Mouse (Mus musculus) brain, embryonic 18.5 days (tissue): ENCODE results near the gene Rnf224.
"Not testable (repeated sequence)": the region's sequence is repeated elsewhere in the genome, so short reads cannot be mapped to it uniquely, and the experiment has no call there.

ENCODE experiments used
- DNase-seq: peaks from one replicate; pipeline ENCODE4 v3.0.0-alpha.2; 2012; ENCODE audit warnings: low read depth, low spot score

Gene Rnf224

DNA sequence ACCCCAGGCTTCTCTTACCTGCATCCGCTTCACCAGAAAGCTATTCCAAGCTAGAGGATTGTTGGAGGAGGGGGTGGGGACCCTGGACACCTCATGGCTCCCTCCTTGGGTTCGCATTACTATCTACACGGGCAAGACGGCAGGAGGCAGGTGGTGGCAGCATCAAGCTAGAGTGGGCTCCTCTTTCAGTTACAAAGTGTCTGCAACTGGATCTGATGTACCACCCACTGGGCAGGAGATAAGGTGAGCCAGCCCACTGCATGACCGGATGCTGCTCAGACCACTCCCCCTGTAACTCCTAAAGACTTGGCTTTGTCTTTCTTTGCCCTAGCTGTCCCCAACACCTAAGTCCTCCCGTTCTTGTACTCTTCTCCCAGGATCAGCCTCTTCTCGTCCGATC lies at the start of gene Rnf224:
Rnf224 (minus strand) TSS at position 174 of the 400 bp plus-strand sequence.
- no peak for DNase-seq

DNA sequence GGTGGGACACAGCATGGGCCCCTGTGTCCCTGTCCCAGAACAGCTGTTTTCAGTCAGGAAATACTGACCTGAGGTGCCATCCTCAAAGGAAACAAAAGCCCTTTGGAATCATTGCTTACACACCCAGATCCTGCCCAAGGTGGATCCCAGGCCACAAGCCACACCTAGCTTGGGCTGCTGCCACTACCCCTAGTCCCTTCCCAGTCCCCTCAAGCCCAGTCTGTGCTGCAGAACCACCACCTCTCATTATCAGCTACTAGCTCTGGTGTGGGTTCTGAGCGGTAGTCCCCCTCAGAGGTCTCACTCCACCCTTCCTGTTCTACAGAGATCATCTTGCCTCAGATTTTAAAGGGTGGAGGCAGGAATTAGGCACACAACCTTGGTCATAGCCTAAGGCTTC lies 49.7 kb upstream of the Rnf224 start:
- no peak for DNase-seq

DNA sequence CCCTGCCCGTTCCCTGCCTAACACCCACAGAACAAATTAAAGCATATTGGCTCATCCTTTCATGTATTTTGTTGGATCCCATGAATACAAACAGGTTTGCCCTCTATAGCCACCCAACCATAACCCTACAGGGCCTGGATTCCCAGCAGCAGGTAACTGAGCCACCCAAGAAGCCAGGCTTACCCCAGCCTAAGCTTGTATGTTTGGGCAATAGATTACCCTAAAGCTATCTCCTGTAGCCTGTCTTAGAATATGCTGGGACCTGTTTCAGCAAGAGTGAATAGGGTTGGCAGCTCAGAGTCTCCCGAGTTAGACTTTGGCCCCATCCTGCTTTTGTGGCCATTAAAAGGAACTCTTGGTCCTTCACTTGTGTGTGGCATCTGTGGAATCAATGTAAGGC lies 49.0 kb upstream of the Rnf224 start:
- no peak for DNase-seq

DNA sequence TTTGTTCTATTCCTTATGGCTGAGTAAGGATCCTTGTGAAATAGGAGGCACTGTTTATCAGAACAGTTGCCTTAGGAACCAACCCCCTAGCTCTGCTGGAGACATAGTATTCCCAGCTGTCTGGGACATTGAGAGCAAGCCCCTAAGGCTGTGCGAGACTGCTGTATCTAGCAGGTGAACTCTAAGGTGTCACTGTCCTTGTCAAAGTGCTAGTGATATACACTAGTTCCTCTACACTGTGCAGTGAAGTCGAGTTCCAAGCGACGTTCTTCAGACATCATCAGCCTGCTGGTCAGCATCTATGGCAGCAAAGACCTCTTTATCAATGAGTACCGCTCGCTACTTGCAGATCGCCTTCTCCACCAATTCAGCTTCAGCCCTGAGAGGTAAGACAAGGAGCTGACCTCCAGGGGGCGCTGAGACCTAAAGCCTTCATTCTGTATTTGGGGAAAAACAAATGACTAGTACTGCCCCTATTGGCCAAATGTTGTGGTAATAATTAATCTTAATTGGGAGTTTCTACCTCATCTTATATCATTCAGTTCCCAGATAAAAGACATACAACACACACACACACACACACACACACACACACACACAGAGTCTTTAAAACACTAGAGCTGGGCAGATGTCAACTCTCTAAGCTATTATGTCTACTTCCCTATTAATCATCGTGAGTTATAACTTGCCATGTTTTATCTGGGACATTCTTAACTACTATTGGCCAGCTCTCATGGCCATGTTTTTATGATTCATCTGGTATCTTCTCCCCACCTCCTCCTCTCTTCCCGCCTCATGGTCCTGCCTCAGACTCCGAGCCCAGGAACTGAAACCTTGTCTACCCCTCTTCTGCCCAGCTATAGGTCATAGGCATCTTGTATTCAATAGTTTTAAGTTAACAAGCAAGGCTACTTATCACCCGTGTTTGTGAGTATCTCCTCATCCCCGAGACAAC lies 42.6 kb upstream of the Rnf224 start:
- no peak for DNase-seq

DNA sequence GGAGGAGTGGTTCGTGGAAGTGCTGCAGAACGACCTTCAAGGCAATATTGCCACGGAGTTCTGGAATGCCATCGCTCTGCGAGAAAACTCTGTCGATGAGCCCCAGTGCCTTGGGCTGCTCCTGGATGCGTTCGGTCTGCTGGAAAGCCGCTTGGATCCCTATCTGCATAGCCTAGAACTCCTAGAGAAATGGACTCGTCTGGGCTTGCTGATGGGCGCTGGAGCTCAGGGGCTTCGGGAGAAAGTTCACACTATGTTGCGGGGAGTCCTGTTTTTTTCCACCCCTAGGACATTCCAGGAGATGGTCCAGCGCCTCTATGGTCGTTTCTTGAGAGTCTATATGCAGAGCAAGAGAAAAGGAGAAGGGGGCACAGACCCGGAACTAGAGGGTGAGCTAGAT lies 36.4 kb upstream of the Rnf224 start:
- DNase-seq, result no peak

DNA sequence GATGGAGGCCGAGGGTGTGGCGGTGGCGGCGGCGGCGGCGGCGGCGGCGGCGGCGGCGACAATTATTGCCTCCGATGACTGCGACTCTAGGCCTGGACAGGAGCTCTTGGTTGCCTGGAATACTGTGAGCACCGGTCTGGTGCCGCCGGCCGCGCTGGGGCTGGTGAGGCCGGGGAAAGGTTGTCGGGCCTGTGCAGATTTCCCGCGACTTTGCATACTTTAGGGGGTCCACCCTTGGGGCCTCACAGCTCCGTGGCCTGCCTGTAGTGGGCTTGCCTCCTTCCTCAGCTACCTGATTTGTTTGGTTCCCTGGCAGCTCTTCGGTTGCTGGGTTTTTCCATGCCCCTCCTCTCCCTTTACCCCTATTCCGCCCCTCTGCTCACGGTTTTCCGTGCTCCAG lies 35.9 kb upstream of the Rnf224 start:
- DNase-seq, result no peak

DNA sequence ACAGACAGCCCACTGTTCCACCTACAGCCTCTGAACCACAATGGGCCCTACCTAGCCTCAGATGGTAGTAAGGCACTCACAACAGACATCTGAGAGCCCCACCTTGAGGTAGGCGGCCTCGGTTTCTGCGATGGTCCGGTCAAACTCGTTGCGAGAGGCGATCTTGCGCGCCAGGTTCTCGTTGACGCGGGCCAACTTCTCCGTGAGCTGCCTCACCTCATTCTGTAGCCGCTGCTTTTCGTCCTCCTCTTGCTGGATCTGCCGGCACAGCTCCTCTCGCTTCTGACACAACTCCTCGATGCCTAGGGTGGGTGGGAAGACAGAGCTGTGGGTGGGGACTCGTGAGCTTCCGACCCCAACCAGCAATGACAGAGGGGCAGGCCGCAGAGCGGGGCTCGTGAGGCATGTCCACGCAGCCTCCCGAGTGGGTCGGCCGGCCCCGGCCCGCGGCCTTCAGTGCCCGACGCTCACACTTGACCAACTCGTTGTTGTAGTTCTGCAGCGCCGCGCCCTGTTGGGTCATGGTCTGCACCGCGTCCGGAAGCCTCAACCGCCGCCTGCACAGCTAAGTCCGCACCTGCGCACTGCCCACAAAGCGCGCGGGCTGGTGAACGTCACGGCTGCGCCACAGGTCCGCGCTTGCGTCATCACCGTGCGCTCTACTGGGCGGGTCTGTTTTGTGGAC lies 35.4 kb upstream of the Rnf224 start, which contains the start of the genes Ssna1 and Anapc2:
Ssna1 (minus strand) TSS at position 612 of the 685 bp plus-strand sequence.
Anapc2 (plus strand) TSS at position 652 of the 685 bp plus-strand sequence.
- peak; percentile 90 for DNase-seq

DNA sequence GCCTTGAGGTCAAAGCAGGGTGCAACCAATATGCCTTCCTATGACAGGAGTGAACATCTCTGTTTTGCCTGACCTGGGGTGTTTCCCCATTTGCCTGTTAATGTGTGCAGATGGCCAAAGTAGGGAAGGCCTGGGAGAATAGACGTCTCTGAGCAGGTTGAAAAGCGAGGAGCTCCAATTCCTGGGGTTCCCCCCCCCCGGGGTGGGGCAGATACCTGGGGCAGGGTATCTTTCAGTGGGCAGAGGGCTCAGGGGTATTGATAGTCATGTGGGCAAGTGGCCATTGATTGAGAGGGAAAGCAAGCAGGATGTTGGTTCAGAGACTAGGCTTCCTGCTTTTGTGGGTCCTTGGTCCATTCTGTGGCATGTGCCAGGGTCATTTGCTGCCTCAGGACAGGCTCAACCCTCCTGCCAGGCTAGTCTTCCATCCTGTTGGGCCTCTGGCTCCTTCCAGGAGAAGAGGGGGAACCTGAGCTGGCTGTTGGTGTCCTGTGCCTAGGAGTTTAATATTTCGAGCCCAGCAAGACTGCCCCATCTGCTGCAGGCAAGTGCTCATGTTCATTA lies 31.2 kb upstream of the Rnf224 start:
- DNase-seq, result no peak

DNA sequence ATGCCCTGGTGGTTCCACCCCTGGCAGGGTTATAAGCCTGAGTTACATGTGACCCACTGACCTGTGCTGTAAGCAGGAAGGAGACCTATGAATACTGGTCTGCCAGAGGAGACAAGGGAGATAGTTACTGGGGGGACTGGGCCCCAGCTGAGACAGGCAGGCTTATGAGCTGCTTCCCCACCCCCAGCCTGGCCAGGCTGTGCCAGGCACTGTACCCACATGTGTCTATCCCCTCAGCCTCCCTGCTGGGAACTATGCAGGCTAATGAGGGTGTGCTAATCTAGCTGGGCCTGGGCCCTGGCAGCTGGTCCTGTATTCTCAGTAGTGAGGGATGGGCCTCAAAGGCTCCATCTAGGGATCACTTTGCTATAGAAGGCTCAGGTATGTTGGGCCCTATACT lies 30.7 kb upstream of the Rnf224 start:
- no peak for DNase-seq

DNA sequence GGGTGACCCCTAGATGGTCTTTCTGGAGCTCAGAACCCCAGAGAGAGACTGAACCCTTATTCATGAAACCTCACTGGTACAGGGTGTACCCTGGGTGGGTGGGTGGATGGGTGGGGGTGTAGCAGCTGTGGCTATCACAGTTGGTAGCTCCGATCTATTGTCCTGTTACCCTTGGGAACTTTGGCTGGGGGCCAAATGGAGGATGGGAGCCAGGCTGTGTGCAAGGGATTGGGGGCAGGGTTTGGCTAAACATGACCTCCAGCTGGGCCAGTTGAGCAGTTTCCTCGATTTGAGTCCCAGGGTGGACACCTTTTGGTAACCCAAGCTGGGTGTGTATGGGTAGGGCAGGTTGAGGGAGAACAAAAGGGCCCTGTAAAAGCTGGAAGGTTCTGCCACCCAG lies 30.1 kb upstream of the Rnf224 start:
- no peak for DNase-seq

DNA sequence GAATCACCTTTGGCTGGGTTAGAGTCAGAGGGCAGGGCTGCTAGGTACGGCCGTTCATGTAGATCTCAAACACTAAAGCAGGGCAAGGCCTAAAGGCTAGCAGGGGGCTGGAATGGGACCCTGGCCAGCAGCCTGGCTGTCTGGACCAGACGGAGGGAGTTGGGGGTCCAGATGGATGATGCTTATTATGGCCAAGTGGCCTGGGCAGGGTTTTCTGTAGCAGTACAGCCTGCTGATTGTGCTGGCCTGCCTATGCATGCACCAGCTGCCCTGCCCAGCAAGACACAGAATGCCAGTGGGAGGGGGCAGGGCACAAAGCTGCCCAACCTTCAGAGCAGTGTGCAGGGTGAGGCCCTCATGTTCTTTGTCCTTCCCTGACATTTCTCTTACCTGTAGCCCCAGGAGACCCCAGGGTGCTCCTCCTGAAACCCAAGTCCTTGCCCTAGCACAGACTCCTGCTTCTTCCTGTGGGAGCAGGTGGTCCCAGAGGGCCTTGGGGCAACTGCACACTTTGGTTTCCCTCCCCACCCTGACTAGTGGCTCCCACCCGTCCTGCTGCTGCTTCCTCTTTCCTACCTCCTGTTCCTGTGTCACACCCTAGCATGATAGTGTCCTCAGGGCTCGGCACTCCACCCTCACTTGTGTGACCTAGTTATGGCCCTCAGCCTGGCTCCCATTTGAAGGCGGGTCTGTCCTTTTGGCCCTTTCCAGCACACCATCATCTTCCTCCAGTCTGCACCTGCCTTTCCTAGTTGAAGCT lies 29.5 kb upstream of the Rnf224 start:
- DNase-seq, result no peak

DNA sequence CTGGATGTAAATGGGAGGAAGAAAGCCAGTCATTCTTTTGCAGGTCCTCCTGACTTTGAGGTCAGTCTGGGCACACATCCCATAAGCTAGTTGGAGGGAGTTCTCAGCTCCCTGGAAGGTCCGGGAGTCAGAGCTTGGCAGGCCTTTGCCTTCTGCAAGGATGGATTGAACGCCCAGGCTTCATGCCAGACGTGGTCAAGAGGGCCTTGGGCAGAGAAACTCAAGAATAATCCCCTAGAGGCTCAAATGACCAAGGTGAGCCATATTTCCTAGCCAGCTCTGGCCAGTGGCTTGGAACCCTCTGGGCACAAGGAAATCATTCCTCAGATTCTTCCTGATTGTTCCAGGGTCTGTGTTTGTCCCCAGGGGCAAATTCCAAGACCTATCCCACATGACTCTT lies 28.3 kb upstream of the Rnf224 start:
- no peak for DNase-seq

DNA sequence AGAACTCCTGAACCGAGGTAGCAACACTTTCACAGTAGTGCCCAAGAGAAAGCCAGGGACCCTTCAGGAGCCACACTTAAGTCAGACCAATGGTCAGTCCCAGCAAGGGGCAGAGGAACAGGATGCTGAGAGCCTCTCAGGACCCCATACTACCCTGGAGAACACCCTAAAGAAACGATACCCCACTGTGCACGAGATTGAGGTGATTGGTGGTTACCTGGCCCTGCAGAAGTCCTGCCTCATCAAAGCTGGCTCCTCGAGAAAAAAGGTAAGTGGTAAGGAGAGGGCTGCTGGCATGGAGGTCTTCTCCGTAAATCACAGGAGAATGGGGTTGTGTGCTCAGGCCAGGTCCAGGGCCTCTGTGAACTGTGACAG lies 27.7 kb upstream of the Rnf224 start:
- no peak for DNase-seq

DNA sequence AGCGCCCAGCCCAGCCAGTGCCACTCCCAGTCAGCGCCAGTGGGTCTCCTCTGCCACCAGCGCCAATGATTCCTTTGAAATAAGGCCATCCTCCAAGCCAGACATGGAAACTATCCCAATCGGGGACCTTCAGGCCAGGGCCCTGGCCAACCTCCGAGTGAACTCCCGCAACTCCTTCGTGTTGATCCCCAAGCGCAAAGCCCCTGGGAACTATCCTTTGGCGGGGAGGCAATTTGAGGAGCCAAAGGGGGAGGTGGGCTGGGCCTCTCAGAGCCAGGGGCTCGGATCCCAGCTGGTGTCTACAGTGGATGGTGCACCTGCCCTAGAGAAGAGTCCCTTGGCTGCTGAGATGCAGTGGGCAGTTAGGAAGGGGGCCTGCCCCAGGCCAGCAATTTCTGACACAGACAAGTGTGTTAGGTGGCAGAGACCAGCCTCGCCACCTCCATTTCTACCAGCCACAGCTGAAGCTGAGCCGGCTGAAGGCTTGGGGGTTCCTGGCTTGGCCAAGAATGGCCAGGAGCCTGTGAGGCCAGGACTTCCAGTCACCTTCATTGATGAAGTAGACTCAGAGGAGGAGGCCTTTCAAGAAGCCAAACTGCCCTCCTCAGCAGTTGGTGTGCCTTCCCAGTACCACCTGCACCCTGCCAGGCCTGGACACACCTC lies 27.2 kb upstream of the Rnf224 start:
- DNase-seq, result no peak

DNA sequence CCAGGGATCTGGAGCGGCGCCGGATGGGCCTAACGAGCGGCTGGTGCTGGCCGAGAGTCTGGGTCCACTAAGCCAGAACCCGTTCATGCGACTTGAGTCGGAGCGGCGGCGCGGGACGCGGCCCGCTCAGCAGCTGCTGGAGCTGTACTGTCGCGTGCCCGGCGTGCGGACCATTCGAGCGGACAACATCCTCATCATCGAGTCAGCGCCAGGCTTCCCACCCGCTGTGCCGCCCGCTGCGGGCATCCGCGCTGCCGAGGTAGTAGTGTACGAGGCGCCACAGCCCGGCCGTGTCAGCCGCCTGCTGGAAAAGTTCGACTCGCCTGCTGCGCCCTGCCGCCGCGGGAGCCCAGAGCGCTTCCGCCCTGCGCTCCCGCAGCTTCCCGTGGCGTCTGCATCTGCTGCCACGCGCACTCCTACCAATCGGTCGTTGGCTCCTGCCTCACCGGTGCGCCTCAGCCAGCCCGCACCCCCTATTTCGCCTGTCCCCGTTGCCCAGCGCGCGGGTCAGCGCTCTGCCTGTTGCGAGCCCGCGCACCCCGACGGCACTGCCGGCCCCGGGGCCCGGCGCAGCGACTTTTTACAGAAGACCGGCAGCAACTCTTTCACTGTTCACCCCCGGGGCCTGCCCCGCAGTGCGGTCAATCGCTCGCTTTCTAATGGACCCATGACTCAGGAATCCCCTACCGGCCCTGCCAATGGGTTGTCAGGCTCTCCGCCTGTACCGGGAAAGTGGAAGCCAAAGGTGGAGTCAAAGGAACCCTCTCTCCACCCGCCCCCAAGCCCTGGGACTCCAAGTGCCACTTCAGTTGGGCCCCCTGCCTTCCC lies 26.4 kb upstream of the Rnf224 start:
- no peak for DNase-seq

DNA sequence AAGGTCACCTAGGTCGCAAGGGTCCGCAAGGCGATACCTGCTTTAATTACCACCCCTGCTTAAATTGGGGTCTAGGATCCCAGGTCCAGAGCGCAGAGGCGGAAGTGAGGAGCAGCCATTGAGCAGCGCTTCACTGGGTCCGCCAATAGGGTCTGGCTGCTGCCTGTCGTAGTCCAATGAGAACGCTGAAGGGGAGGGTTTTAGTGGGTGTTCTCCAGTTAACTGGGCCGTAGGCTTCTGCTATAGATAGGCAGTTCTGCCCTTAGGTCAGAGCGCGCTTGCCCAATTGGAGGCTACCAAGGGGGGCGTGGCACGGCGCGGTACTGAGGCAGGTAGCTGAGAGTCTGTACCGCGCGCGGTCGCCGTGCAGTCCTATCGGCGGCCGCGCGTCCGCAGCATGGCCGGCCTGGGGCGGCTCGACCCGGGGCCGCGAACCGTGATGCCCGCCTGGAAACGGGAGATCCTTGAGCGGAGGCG lies 25.7 kb upstream of the Rnf224 start, which contains the start of gene Tprn:
Tprn (plus strand) TSS at position 328 of the 477 bp plus-strand sequence.
- DNase-seq, result peak; percentile 95

DNA sequence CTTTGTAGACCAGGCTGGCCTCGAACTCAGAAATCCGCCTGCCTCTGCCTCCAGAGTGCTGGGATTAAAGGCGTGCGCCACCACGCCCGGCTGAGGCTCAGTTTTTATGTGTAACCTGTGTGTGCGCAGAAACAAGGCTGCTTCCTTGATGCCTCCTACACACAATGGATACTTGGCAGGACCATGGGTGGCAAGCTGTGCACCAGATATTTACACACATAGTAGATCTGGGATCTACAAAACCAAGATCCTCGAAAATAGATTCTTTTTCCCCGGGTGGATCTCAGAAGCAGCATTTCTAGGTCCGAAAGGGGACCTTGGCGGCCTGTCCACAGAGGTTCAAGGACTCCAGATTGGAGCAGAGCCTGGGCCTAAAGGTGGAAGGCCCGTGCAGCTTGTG lies 25.3 kb upstream of the Rnf224 start:
- no peak for DNase-seq

DNA sequence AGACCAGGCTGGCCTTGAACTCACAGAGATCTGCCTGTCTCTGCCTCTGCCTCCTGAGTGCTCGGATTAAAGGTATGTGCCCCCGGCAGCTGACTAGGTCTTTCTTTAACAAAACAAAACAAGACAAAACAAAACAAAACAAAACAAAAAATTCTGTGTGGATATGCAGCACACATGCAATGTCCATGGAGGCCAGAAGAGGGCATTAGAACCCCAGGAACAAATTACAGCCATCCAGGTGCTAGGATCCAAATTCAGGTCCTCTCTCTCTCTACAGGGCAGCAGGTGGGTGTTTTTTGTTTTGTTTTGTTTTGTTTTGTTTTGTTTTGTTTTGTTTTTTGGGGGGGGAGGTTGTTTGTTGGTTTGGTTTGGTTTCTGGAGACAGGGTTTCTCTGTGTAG lies 22.3 kb upstream of the Rnf224 start:
- DNase-seq, result no peak

DNA sequence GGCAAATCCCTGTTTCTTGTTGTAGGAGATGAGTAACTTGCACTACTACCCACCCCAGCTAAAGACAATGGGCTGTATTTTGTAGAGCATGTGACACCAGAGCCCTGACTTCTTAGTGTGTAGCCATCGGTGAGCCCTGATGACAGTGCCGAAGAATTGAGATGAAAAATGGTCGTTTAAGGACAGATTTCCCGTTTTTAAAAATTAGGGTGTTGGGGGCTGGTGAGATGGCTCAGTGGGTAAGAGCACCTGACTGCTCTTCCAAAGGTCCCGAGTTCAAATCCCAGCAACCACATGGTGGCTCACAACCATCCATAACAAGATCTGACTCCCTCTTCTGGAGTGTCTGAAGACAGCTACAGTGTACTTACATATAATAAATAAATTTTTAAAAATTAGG lies 20.7 kb upstream of the Rnf224 start:
- not testable (repeated sequence) for DNase-seq
